Mouse (Mus musculus) midbrain, embryonic 10.5 days (tissue): Measurements from ENCODE around the gene Hhipl2. TPM values are rescaled to one million over a fixed set of nuclear protein-coding genes. Genes with fewer than 3 reads are reported as not detected.
"Not testable (repeated sequence)": the region's sequence is repeated elsewhere in the genome, so short reads cannot be mapped to it uniquely, and the experiment has no call there.

ENCODE experiments used
- DNase-seq: peaks from one replicate; pipeline ENCODE4 v3.0.0-alpha.2; 2017; ENCODE audit warnings: low spot score
- H3K27ac ChIP-seq: fragments of 300-500 bp; sonication (generic); replicated peaks from 2 replicates; pipeline ENCODE4 v1.5.1; 2016; ENCODE audit warnings: mild to moderate bottlenecking
- H3K27me3 ChIP-seq: fragments of 300-500 bp; sonication (generic); 2 replicates; pipeline ENCODE4 v1.6.1; 2016; ENCODE audit warnings: low read depth, mild to moderate bottlenecking; ENCODE audit not compliant: poor library complexity, severe bottlenecking
- H3K36me3 ChIP-seq: fragments of 300-500 bp; sonication (generic); 2 replicates; pipeline ENCODE4 v1.6.1; 2016; ENCODE audit warnings: mild to moderate bottlenecking, moderate library complexity
- H3K4me1 ChIP-seq: fragments of 300-500 bp; sonication (generic); 2 replicates; pipeline ENCODE4 v1.6.1; 2016
- H3K4me3 ChIP-seq: fragments of 300-500 bp; sonication (generic); 2 replicates; pipeline ENCODE4 v1.5.1; 2016; ENCODE audit warnings: mild to moderate bottlenecking, moderate library complexity
- H3K9me3 ChIP-seq: fragments of 300-500 bp; sonication (generic); replicated peaks from 2 replicates; pipeline ENCODE4 v1.6.1; 2016; ENCODE audit warnings: mild to moderate bottlenecking
- WGBS: fragments of 180-500 bp; shearing (Covaris S2); methylation state at CpG from one replicate; pipeline ENCODE4 v1.1.7; 2016; 5-methylcytosine and 5-hydroxymethylcytosine counted together
- polyA plus RNA-seq: library from polyadenylated mRNA; unstranded; fragments of >200 nt; fragmentation: Nextera tagmentation; extraction: Ambion mirVana; gene quantifications from 2 replicates; pipeline ENCODE4 v1.2.1, GENCODE M21; 2016

The Hhipl2 gene
- polyA plus RNA-seq: 0.11 TPM in 1 of 2 replicates, not detected in the other

GRCm38 (mm10) chr1:183417873-183418272, at the start of gene Hhipl2:
TSS of gene Hhipl2 (plus strand) at chr1:183418215.
- no peaks in the 10 kb centered on the region for H3K27me3 ChIP-seq
- no peak within 1 kb of the TSS for H3K4me3 ChIP-seq
- no peak for DNase-seq
- 84% methylated on average over 12 of the region's 12 CpGs for WGBS
- H3K9me3 ChIP-seq: no peaks in the 10 kb centered on the region
- no peaks in the 10 kb centered on the region for H3K36me3 ChIP-seq
- no peak within 1 kb of the TSS for H3K27ac ChIP-seq
- no peaks in the 10 kb centered on the region for H3K4me1 ChIP-seq

GRCm38 (mm10) chr1:183368601-183369400, 49.2 kb upstream of the Hhipl2 start:
- Histone ChIP-seq H3K4me1 (peaks cover 30% of the 10 kb centered on the region), H3K27me3 (no peaks in the 10 kb centered on the region), H3K36me3 (peaks cover 17% of the 10 kb centered on the region), H3K27ac (peak overlapping the region; percentile 92), H3K4me3 (peak overlapping the region; percentile 94), H3K9me3 (no peaks in the 10 kb centered on the region)
- DNase-seq: no peak
- 2% methylated on average over 56 of the region's 56 CpGs for WGBS

- peak within 1 kb of the TSS; percentile 94 for H3K4me3 ChIP-seq
- under 1% methylated on average over 51 of the region's 51 CpGs for WGBS
- H3K27me3 ChIP-seq: no peaks in the 10 kb centered on the region
- 0 out of 2 replicates have a peak, but pooled peaks cover under 1% of the 10 kb centered on the region for H3K9me3 ChIP-seq
- DNase-seq: peak; percentile 94
- peak within 1 kb of the TSS; percentile 92 for H3K27ac ChIP-seq
- H3K36me3 ChIP-seq: peaks cover 10% of the 10 kb centered on the region
- H3K4me1 ChIP-seq: peaks cover 30% of the 10 kb centered on the region
These were observed 48.5 kb upstream of the Hhipl2 start, which contains the start of gene Mia3 for GRCm38 (mm10) chr1:183369427-183370014. TSS of gene Mia3 (minus strand) at chr1:183369553.

GRCm38 (mm10) chr1:183374728-183375127, 43.3 kb upstream of the Hhipl2 start:
- 83% methylated on average over 5 of the region's 5 CpGs for WGBS
- H3K4me1 ChIP-seq: peaks cover 7% of the 10 kb centered on the region
- no peak for DNase-seq
- no peaks in the 10 kb centered on the region for H3K27me3 ChIP-seq
- H3K9me3 ChIP-seq: peaks cover 5% of the 10 kb centered on the region
- H3K4me3 ChIP-seq: no peak overlapping the region
- no peaks in the 10 kb centered on the region for H3K36me3 ChIP-seq
- H3K27ac ChIP-seq: no peak overlapping the region

GRCm38 (mm10) chr1:183377045-183377444, 41.0 kb upstream of the Hhipl2 start:
- 81% methylated on average over 4 of the region's 4 CpGs for WGBS
- H3K9me3 ChIP-seq: peaks cover 5% of the 10 kb centered on the region
- H3K27ac ChIP-seq: no peak overlapping the region
- no peaks in the 10 kb centered on the region for H3K36me3 ChIP-seq
- H3K4me3 ChIP-seq: no peak overlapping the region
- no peaks in the 10 kb centered on the region for H3K27me3 ChIP-seq
- no peaks in the 10 kb centered on the region for H3K4me1 ChIP-seq
- no peak for DNase-seq

GRCm38 (mm10) chr1:183378321-183378941, 39.6 kb upstream of the Hhipl2 start:
- Histone ChIP-seq H3K9me3 (peaks cover 5% of the 10 kb centered on the region), H3K4me3 (no peak overlapping the region), H3K27ac (no peak overlapping the region), H3K27me3 (no peaks in the 10 kb centered on the region; the same call in 1 of the 2 replicates), H3K36me3 (no peaks in the 10 kb centered on the region), H3K4me1 (no peaks in the 10 kb centered on the region)
- WGBS: 89% methylated on average over 10 of the region's 10 CpGs
- DNase-seq: no peak

- H3K9me3 ChIP-seq, DNase-seq, H3K4me1 ChIP-seq, H3K27ac ChIP-seq, H3K4me3 ChIP-seq, H3K27me3 ChIP-seq, H3K36me3 ChIP-seq: not testable (repeated sequence)
- WGBS: 84% methylated on average over 3 of the region's 3 CpGs
These were observed 38.6 kb upstream of the Hhipl2 start for GRCm38 (mm10) chr1:183379376-183379775.

GRCm38 (mm10) chr1:183381816-183382215, 36.2 kb upstream of the Hhipl2 start:
- H3K27me3 ChIP-seq: peaks cover 11% of the 10 kb centered on the region
- H3K27ac ChIP-seq: no peak overlapping the region
- H3K4me3 ChIP-seq: no peak overlapping the region
- no peak for DNase-seq
- H3K36me3 ChIP-seq: no peaks in the 10 kb centered on the region
- 81% methylated on average over 5 of the region's 5 CpGs for WGBS
- no peaks in the 10 kb centered on the region for H3K9me3 ChIP-seq
- no peaks in the 10 kb centered on the region for H3K4me1 ChIP-seq

- Histone ChIP-seq H3K36me3 (no peaks in the 10 kb centered on the region), H3K27me3 (peaks cover 18% of the 10 kb centered on the region), H3K4me3 (no peak overlapping the region), H3K27ac (no peak overlapping the region), H3K9me3 (no peaks in the 10 kb centered on the region), H3K4me1 (no peaks in the 10 kb centered on the region)
- no peak for DNase-seq
- 88% methylated on average over 2 of the region's 2 CpGs for WGBS
These were observed 35.4 kb upstream of the Hhipl2 start for GRCm38 (mm10) chr1:183382621-183383020.

GRCm38 (mm10) chr1:183387421-183387820, 30.6 kb upstream of the Hhipl2 start:
- 96% methylated on average over 3 of the region's 3 CpGs for WGBS
- peaks cover 14% of the 10 kb centered on the region for H3K4me1 ChIP-seq
- H3K27me3 ChIP-seq: peaks cover 21% of the 10 kb centered on the region
- not testable (repeated sequence) for H3K4me3 ChIP-seq, H3K27ac ChIP-seq, DNase-seq, H3K9me3 ChIP-seq
- peaks cover 16% of the 10 kb centered on the region for H3K36me3 ChIP-seq

- DNase-seq: peak; percentile 96
- 7% methylated on average over 44 of the region's 44 CpGs for WGBS
- Histone ChIP-seq H3K27me3 (peaks cover 21% of the 10 kb centered on the region), H3K4me3 (peak within 1 kb of the TSS; percentile 80), H3K9me3 (no peaks in the 10 kb centered on the region), H3K36me3 (peaks cover 26% of the 10 kb centered on the region), H3K27ac (peak within 1 kb of the TSS; percentile 76), H3K4me1 (peaks cover 14% of the 10 kb centered on the region)
These were observed 29.3 kb upstream of the Hhipl2 start, which contains the start of gene Taf1a for GRCm38 (mm10) chr1:183388426-183389406. TSS of gene Taf1a (plus strand) at chr1:183388981.

- H3K4me1 ChIP-seq: no peaks in the 10 kb centered on the region
- 91% methylated on average over 3 of the region's 3 CpGs for WGBS
- H3K36me3 ChIP-seq: peaks cover 79% of the 10 kb centered on the region
These were observed 14.6 kb upstream of the Hhipl2 start for GRCm38 (mm10) chr1:183403396-183403795.

More at GRCm38 (mm10) chr1:183403396-183403795, 14.6 kb upstream of the Hhipl2 start:
- Histone ChIP-seq H3K27ac (no peak overlapping the region), H3K9me3 (no peaks in the 10 kb centered on the region), H3K4me3 (no peak overlapping the region), H3K27me3 (no peaks in the 10 kb centered on the region)
- no peak for DNase-seq
